Mouse (Mus musculus) stomach, postnatal 0 days (tissue): ENCODE measurements around the gene Kif6.

Source experiments
- CTCF ChIP-seq: IDR thresholded peaks from 2 replicates; pipeline ENCODE4 v1.5.1; 2016; ENCODE audit warnings: antibody characterized with exemption, low read depth, mild to moderate bottlenecking, moderate library complexity
- EP300 ChIP-seq: optimal IDR thresholded peaks from 2 replicates; pipeline ENCODE3; 2016; ENCODE audit warnings: antibody characterized with exemption

DNA sequence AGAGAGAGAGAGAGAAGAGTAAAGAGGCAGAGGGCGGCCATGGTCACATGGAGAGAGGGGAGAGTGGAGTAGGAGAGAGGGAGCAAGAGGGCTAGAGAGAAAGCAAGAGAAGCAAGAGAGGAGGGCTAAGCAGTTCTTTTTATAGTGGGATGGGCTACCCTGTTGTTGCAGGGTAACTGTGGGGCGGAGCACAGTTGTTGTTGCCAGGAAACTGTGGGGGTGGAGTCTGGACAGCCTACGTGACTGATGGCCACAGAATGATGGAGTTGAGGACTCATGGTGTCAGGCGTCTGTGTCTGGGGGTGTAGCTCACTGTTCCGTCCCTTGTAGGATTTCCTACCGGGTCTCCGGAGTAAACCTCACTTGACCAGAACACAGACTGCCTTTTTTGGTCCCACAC lies 324.2 kb downstream of the Kif6 start:
- TF ChIP-seq CTCF: no peak
- TF ChIP-seq EP300: no peak
